In the genomic region with DNA sequence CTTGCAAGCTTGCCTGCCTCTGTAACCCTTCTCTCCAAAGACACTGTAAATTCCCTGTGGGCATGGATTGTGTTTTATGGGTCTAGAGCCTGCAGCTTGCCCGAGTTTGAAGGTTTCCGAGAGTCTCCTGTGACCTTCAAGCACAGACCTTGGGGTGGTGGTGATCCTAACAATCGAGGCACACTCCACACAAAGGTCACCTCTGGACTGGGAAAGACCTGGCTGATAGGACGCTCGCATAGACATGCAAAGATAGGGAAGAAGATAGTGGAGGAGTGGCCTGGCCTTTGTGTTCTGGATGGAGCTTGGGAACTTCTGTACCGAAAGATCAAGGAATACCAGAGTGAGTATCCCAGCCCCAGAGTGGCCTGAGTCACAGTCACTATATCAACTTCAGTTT, we compare ENCODE assay signal across 25 mouse cellular contexts.
"Had no signal": no experiment of that assay in that cellular context is flagged by ENCODE, and none has a peak within 500 bp of the region (broad histone marks: within the 10 kb centered on the region; RNA-seq: fewer than 3 reads in every experiment).

No protein-coding gene starts in this region.

- H3K4me1 ChIP-seq: heart, embryonic 13.5 days; heart, embryonic 15.5 days; hindbrain, embryonic 15.5 days; limb, embryonic 10.5 days had no signal

- H3K4me3 ChIP-seq: heart, adult 2 months; heart, embryonic 13.5 days; heart, embryonic 15.5 days; hindbrain, embryonic 13.5 days; hindbrain, embryonic 15.5 days; layer of hippocampus, adult 2 months; left cerebral cortex, adult 2 months; limb, embryonic 10.5 days; limb, embryonic 12.5 days; liver, embryonic 13.5 days; liver, embryonic 15.5 days had no signal

- H3K9me3 ChIP-seq: heart, embryonic 13.5 days; heart, embryonic 15.5 days; hindbrain, embryonic 13.5 days; hindbrain, embryonic 15.5 days; limb, embryonic 10.5 days; limb, embryonic 12.5 days; liver, embryonic 13.5 days; liver, embryonic 15.5 days had no signal

- H3K9ac ChIP-seq: heart, embryonic 13.5 days; heart, embryonic 15.5 days; hindbrain, embryonic 13.5 days; hindbrain, embryonic 15.5 days; limb, embryonic 12.5 days; liver, embryonic 13.5 days; liver, embryonic 15.5 days had no signal

- ATAC-seq: hindbrain, postnatal 0 days; intestine, embryonic 16.5 days had no signal

- H3K4me2 ChIP-seq: heart, embryonic 11.5 days; heart, embryonic 13.5 days; heart, embryonic 15.5 days; hindbrain, embryonic 13.5 days; hindbrain, embryonic 15.5 days; limb, embryonic 12.5 days; liver, embryonic 11.5 days; liver, embryonic 13.5 days; liver, embryonic 15.5 days had no signal

- DNase-seq: gastrocnemius, postnatal 14 days; gastrocnemius, postnatal 36 days; heart, adult 2 months; heart, postnatal 14 days; heart, postnatal 36 days; kidney, adult 18-20 months; kidney, adult 8-10 months; kidney, postnatal 10 days; kidney, postnatal 25 days; kidney, postnatal 4 days; liver; liver, embryonic 13.5 days had no signal

- H3K27me3 ChIP-seq: heart, embryonic 15.5 days; hindbrain, embryonic 13.5 days; hindbrain, embryonic 15.5 days; limb, embryonic 12.5 days; liver, embryonic 13.5 days; liver, embryonic 15.5 days had no signal

- H3K36me3 ChIP-seq: heart, embryonic 13.5 days; heart, embryonic 15.5 days; hindbrain, embryonic 13.5 days; hindbrain, embryonic 15.5 days; limb, embryonic 10.5 days; limb, embryonic 12.5 days; liver, embryonic 13.5 days; liver, embryonic 15.5 days had no signal

- H3K27ac ChIP-seq: heart, adult 2 months; heart, embryonic 13.5 days; heart, embryonic 15.5 days; hindbrain, embryonic 13.5 days; hindbrain, embryonic 15.5 days; hindbrain, postnatal 0 days; layer of hippocampus, adult 2 months; left cerebral cortex, adult 2 months; limb, embryonic 10.5 days; limb, embryonic 12.5 days; liver, embryonic 13.5 days; liver, embryonic 15.5 days had no signal
